Mouse (Mus musculus) mouse trophoblast stem cell (cell line): Measurements from ENCODE around the gene Tln2.
"Not testable (repeated sequence)": the region's sequence is repeated elsewhere in the genome, so short reads cannot be mapped to it uniquely, and the experiment has no call there.

ENCODE experiments used
- in situ Hi-C, 2 experiments: fragments of 300-500 bp; cut with MseI, MboI; formaldehyde crosslinking; loops; 2 replicates in 1 of 2; 3 replicates in 1 of 2; pipeline ENCODE4 v1.15.1; 2025

Gene Tln2

GRCm38 (mm10) chr9:67361511-67361910 lies 198.0 kb downstream of the Tln2 start:
- in situ Hi-C loops: no loop called here

- in situ Hi-C loops: no loop called here
Observed at GRCm38 (mm10) chr9:67354356-67354755, 205.1 kb downstream of the Tln2 start.

GRCm38 (mm10) chr9:67353365-67353764 lies 206.1 kb downstream of the Tln2 start:
- in situ Hi-C loops: no loop called here

- in situ Hi-C loops: no loop called here
Observed at GRCm38 (mm10) chr9:67348983-67349382, 210.5 kb downstream of the Tln2 start.

DNA sequence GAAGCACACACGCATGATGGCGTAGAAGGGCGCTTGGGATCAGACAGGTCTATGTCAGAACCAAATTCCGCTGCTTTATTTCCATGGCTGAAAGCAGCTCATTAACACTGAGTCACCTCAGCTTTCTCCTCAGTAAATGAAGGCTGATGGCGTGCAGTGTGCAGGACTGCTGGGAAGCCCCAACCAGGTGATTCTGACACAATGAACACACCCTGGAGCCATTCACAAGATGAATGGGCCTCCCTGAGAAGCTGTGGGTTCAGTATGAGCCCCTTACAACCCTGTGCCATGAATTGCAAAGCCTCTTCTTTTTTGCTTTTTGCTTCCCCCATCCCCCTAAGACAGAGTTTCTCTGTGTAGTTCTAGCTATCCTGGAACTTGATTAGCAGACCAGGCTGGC lies 212.3 kb downstream of the Tln2 start:
- in situ Hi-C loops: no loop called here

GRCm38 (mm10) chr9:67331281-67331680 lies 228.2 kb downstream of the Tln2 start:
- in situ Hi-C loops: no loop called here

- in situ Hi-C loops: no loop called here
Observed at GRCm38 (mm10) chr9:67328451-67328850, 231.1 kb downstream of the Tln2 start.

- in situ Hi-C loops: no loop called here
Observed at GRCm38 (mm10) chr9:67321886-67322285, 237.6 kb downstream of the Tln2 start.

DNA sequence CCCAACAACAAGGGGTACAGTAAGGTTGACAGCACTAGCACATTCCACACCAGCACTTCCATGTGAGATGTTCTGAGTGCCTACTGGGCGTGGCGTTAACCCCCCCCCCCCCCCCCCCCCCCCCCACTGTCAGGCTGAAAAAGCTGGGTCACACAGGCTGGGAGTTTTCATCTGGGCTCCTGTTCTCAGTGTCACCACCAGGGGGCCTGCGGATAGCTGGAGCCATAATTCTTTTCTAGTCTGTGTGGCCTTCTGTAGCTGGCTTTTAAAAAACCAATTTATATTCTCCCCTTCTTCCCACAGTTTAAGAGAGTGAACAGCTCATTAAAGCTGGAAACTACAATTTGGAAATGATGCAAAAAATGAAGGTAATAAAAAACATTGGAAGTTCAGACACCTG lies 244.1 kb downstream of the Tln2 start:
- in situ Hi-C loops: no loop called here

- in situ Hi-C loops: no loop called here
Observed at GRCm38 (mm10) chr9:67304992-67305391, 254.5 kb downstream of the Tln2 start.

GRCm38 (mm10) chr9:67303986-67304385 lies 255.5 kb downstream of the Tln2 start:
- in situ Hi-C loops: no loop called here

GRCm38 (mm10) chr9:67303038-67303437 lies 256.5 kb downstream of the Tln2 start:
- in situ Hi-C loops: no loop called here

GRCm38 (mm10) chr9:67302386-67302989 lies 257.0 kb downstream of the Tln2 start:
- in situ Hi-C loops: no loop called here

- in situ Hi-C loops: no loop called here
Observed at GRCm38 (mm10) chr9:67301571-67301970, 257.9 kb downstream of the Tln2 start.

- in situ Hi-C loops: no loop called here
Observed at GRCm38 (mm10) chr9:67300769-67301168, 258.7 kb downstream of the Tln2 start.

- in situ Hi-C loops: no loop called here
Observed at GRCm38 (mm10) chr9:67300346-67300745, 259.2 kb downstream of the Tln2 start.

DNA sequence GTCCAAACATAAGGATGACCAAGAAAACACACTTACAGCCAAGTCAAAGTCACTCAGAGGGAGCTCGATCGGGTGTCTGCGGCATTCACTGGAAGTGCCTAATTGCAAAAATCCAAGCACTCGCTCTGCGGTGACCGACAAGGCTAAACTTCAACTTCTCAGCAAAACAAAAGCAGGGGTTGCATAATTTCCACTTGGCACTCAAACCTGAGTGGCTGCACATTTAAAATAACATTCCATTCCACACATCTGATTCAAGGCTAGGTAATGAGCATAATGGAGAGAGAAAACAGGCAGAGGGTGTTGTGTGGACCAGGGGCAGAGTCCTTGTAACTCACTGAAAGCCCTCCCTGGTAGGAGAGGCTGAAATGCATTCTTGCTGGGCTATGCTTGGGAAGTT lies 260.3 kb downstream of the Tln2 start:
- in situ Hi-C loops: no loop called here

DNA sequence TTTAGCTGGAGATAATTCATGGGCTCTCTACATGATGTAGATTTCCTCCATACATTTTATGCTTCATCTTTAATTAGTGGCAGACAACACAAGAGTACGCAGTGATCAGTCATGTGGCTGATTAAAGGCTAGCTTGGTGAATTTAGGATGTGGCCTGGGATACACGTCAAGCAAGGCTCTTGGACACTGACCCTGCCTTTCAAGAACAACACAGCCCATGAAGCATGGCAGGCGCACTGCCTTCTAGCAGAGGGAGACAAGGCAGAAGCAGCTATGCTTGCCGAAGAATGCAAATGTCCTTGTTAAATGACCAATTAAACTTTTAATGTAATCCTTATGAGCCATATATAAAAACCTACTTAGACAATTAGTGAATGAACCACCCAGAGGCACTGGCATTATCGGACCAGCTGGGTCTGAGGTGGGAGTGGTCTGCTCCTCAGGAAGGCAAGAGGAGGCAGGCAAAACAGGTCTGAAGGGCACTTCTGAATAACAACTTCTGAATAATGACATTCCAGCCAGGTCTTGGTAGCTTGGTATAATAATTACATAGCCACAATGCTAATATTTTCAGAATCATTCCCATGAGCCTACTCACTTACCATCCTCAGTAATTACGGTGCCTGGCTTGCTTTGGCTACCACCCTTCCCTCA lies 262.1 kb downstream of the Tln2 start:
- in situ Hi-C loops: no loop called here

- in situ Hi-C loops: no loop called here
Observed at GRCm38 (mm10) chr9:67287457-67287856, 272.0 kb downstream of the Tln2 start.

GRCm38 (mm10) chr9:67286801-67287200 lies 272.7 kb downstream of the Tln2 start:
- in situ Hi-C loops: no loop called here

- in situ Hi-C loops: no loop called here
Observed at GRCm38 (mm10) chr9:67285544-67285943, 274.0 kb downstream of the Tln2 start.

DNA sequence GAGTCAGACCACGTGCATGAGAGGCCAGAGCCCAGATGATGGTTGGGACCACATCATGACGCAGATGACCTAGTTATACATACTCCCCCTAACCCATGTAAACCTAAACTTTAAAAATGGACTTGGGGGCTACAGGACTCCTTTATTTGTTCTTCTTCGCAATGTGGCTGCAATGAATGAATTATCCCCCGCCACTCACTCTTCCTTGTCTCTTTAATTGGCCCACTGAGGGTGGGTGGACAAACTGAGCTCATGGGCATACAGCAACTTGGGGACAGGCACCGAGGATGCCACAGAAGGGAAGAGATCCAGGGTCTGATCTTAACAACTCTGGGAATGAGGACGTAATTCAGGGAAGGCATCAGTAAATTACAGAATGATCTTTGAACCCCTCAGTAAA lies 277.7 kb downstream of the Tln2 start:
- in situ Hi-C loops: no loop called here

GRCm38 (mm10) chr9:67280311-67280710 lies 279.2 kb downstream of the Tln2 start:
- in situ Hi-C loops: not testable (repeated sequence)

- in situ Hi-C loops: no loop called here
Observed at GRCm38 (mm10) chr9:67276446-67276845, 283.1 kb downstream of the Tln2 start.
